Mouse (Mus musculus): ENCODE results near the gene Lsmem1. TPM values are rescaled to one million over a fixed set of nuclear protein-coding genes. Genes with fewer than 3 reads are reported as not detected.

Lsmem1 gene
- polyA plus RNA-seq (2015; fragmentation: Nextera tagmentation; extraction: Ambion mirVana): 0.65 and 0.88 TPM in 2 replicates

DNA sequence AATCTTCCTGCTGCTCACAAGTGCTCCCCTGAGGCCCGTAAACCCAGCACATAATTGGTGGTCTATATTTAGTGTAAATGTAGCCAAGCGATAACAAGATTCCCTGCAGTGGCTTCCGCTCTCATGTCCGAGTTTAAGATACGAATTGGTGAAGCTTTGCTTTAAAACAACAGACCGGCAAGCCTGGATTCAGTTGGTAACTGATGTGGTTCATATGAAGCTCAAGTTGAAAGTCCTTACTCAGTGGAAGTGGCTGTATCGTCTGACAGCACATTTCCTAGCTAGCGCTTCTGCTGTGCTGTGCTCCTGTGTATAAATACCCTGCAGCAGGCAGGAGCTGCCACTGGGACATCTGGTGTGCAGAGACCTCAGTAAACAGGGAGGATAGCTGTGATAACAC is at the start of gene Lsmem1:
Gene Lsmem1, minus strand, starts transcription at position 189 of the 400 bp plus-strand sequence.
- ATAC-seq (ENCODE audit: low read depth): no peak
- H3K4me3 ChIP-seq (ENCODE audit: low read length): no peak within 1 kb of the TSS

DNA sequence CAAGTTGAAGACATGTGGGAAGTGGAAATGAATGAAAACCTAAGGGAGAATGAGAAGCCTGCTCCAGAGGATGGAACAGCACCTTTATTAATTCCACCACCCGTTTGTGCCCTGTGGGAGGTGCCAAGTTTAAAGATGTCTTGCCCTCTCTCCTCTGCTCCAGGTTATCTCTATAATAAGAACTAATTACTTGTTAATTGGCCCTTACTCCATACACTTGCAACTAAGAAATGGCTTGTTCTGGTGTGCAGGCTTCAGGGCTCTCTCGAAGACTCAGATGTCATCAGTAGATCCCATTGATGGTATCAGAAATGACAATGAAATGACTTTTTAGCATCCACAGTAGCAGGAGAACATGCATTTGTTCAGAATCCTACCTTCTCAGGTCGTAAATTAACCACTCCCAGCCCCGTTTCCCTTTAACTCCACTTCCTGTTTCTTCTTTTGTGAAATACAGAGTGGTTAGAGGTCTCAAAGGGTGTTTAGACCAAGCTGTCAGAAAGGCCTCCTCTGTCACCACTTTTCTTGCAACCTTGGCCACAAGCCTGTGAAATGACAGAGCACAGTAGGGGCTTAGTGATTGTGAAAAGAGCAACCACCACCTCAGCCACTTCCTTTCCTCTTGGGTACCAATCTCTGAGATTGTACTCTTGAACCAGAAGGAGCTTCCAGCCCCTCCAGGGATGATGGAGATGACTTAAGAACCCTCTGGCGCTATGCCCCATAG is 49.3 kb upstream of the Lsmem1 start, which contains the start of gene Ifrd1:
Gene Ifrd1, minus strand, starts transcription at position 51 of the 727 bp plus-strand sequence.
- 57% methylated on average over 5 of the region's 5 CpGs for WGBS
- Histone ChIP-seq H3K36me3 (ENCODE audit: control insufficient read depth, insufficient read depth, low read length) (no peaks in the 10 kb centered on the region), H3K27me3 (ENCODE audit: control insufficient read depth, insufficient read depth, low read depth, low read length) (no peaks in the 10 kb centered on the region), H3K9me3 (ENCODE audit: control insufficient read depth, low read length) (no peaks in the 10 kb centered on the region), H3K4me3 (ENCODE audit: low read length) (no peak within 1 kb of the TSS), H3K4me1 (replicated peaks; ENCODE audit: control insufficient read depth, insufficient read depth, low read length) (peaks cover 18% of the 10 kb centered on the region), H3K4me2 (ENCODE audit: low read depth, low read length) (no peak within 1 kb of the TSS), H3K27ac (ENCODE audit: low read length) (peak within 1 kb of the TSS; percentile 5; the same call in 1 of the 2 replicates), H3K9ac (ENCODE audit: low read length) (no peak within 1 kb of the TSS)
- no peak for ATAC-seq (ENCODE audit: low read depth)

More for the DNA sequence above, at the start of gene Lsmem1:
- H3K4me2 ChIP-seq (ENCODE audit: low read depth, low read length): no peak within 1 kb of the TSS
- no peaks in the 10 kb centered on the region for H3K9me3 ChIP-seq (ENCODE audit: control insufficient read depth, low read length)
- H3K9ac ChIP-seq (ENCODE audit: low read length): no peak within 1 kb of the TSS
- H3K36me3 ChIP-seq (ENCODE audit: control insufficient read depth, insufficient read depth, low read length): peaks cover 11% of the 10 kb centered on the region
- H3K27ac ChIP-seq (ENCODE audit: low read length): no peak within 1 kb of the TSS; the same call in 1 of the 2 replicates
- H3K27me3 ChIP-seq (ENCODE audit: control insufficient read depth, insufficient read depth, low read depth, low read length): no peaks in the 10 kb centered on the region
- H3K4me1 ChIP-seq (replicated peaks; ENCODE audit: control insufficient read depth, insufficient read depth, low read length): no peaks in the 10 kb centered on the region
- WGBS: 79% methylated on average over 8 of the region's 8 CpGs

DNA sequence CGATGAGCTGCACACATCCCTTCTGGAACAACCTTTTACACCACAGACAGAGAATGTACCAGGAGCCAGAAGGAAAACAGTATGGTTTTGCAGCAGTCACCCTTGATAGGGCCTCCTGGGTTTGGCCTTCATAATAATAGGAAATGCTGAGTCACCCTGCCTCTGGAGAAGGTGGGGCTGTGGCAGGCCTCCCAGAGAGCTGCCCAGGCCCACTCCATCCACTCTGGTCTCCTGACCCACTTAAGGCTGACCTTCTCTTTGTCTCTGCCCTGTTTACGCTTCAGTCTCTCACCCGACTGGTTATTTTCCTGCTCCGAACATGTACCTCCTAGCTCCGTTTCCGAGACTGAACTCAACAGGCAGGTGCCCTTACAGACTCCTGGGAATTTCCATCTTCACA is 48.7 kb upstream of the Lsmem1 start:
- Histone ChIP-seq H3K4me1 (replicated peaks; ENCODE audit: control insufficient read depth, insufficient read depth, low read length) (peaks cover 18% of the 10 kb centered on the region), H3K27ac (ENCODE audit: low read length) (peak overlapping the region; percentile 5; the same call in 1 of the 2 replicates), H3K36me3 (ENCODE audit: control insufficient read depth, insufficient read depth, low read length) (no peaks in the 10 kb centered on the region), H3K27me3 (ENCODE audit: control insufficient read depth, insufficient read depth, low read depth, low read length) (no peaks in the 10 kb centered on the region), H3K4me3 (ENCODE audit: low read length) (no peak overlapping the region), H3K9ac (ENCODE audit: low read length) (no peak overlapping the region), H3K9me3 (ENCODE audit: control insufficient read depth, low read length) (no peaks in the 10 kb centered on the region), H3K4me2 (ENCODE audit: low read depth, low read length) (no peak overlapping the region)
- ATAC-seq (ENCODE audit: low read depth): peak; percentile 74
- 62% methylated on average over 6 of the region's 6 CpGs for WGBS

DNA sequence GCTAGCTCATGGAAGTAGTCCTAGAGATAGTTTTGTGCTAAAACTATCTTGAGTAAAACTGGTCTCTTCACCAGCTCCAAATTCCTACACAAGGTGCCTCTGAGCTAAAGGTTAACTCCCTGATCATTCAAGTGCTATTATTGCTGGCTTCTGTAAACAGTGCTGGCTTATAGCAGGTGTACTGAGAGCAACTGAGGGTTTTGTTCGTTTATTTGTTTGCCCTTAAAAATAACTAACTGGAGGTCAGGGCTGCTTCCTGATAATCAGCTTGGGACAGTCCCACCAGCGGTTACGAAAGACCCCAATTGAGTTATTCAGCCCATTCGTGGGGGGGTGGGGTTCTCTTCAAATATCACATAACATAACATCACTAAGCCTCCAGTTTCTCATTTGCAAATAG is 48.1 kb upstream of the Lsmem1 start:
- no peak overlapping the region for H3K9ac ChIP-seq (ENCODE audit: low read length)
- H3K27ac ChIP-seq (ENCODE audit: low read length): no peak overlapping the region
- H3K9me3 ChIP-seq (ENCODE audit: control insufficient read depth, low read length): no peaks in the 10 kb centered on the region
- ATAC-seq (ENCODE audit: low read depth): no peak
- no peaks in the 10 kb centered on the region for H3K27me3 ChIP-seq (ENCODE audit: control insufficient read depth, insufficient read depth, low read depth, low read length)
- no peak overlapping the region for H3K4me3 ChIP-seq (ENCODE audit: low read length)
- H3K4me1 ChIP-seq (replicated peaks; ENCODE audit: control insufficient read depth, insufficient read depth, low read length): peaks cover 18% of the 10 kb centered on the region
- 39% methylated on average over 4 of the region's 4 CpGs for WGBS
- no peaks in the 10 kb centered on the region for H3K36me3 ChIP-seq (ENCODE audit: control insufficient read depth, insufficient read depth, low read length)
- H3K4me2 ChIP-seq (ENCODE audit: low read depth, low read length): no peak overlapping the region

- WGBS: 88% methylated on average over 7 of the region's 7 CpGs
- no peak for ATAC-seq (ENCODE audit: low read depth)
- no peak overlapping the region for H3K9ac ChIP-seq (ENCODE audit: low read length)
- H3K9me3 ChIP-seq (ENCODE audit: control insufficient read depth, low read length): no peaks in the 10 kb centered on the region
- H3K4me2 ChIP-seq (ENCODE audit: low read depth, low read length): no peak overlapping the region
- no peaks in the 10 kb centered on the region for H3K36me3 ChIP-seq (ENCODE audit: control insufficient read depth, insufficient read depth, low read length)
- no peak overlapping the region for H3K4me3 ChIP-seq (ENCODE audit: low read length)
- peaks cover 18% of the 10 kb centered on the region for H3K4me1 ChIP-seq (replicated peaks; ENCODE audit: control insufficient read depth, insufficient read depth, low read length)
- no peak overlapping the region for H3K27ac ChIP-seq (ENCODE audit: low read length)
- H3K27me3 ChIP-seq (ENCODE audit: control insufficient read depth, insufficient read depth, low read depth, low read length): no peaks in the 10 kb centered on the region
Observed at GRCm38 (mm10) chr12:40245434-40245970, 46.2 kb upstream of the Lsmem1 start.

GRCm38 (mm10) chr12:40244926-40245325 is 45.6 kb upstream of the Lsmem1 start:
- H3K27me3 ChIP-seq (ENCODE audit: control insufficient read depth, insufficient read depth, low read depth, low read length): no peaks in the 10 kb centered on the region
- no peak overlapping the region for H3K4me2 ChIP-seq (ENCODE audit: low read depth, low read length)
- no peaks in the 10 kb centered on the region for H3K9me3 ChIP-seq (ENCODE audit: control insufficient read depth, low read length)
- no peak overlapping the region for H3K4me3 ChIP-seq (ENCODE audit: low read length)
- H3K27ac ChIP-seq (ENCODE audit: low read length): no peak overlapping the region
- 83% methylated on average over 5 of the region's 5 CpGs for WGBS
- no peak overlapping the region for H3K9ac ChIP-seq (ENCODE audit: low read length)
- peaks cover 18% of the 10 kb centered on the region for H3K4me1 ChIP-seq (replicated peaks; ENCODE audit: control insufficient read depth, insufficient read depth, low read length)
- no peaks in the 10 kb centered on the region for H3K36me3 ChIP-seq (ENCODE audit: control insufficient read depth, insufficient read depth, low read length)
- ATAC-seq (ENCODE audit: low read depth): no peak

DNA sequence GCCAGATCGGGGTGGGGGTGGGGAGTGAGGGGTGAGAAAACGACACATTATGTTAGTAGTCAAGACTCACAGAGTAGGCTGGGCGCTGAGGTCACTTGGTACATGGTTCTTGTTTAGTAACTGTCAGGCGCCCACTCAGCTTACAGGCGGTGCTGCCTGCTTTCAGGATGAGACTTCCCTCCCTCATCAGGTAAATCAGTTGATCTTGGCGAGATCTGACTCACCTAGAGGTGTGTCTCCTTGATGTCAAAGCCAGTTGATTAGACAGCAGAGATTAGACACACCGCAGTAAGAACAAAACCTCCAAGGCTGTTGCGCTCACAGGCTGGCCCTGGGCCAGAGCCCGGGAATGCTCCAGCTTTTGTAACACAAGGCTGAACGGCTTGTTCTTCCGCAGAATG is 44.5 kb upstream of the Lsmem1 start:
- peak overlapping the region; percentile 21; the same call in 1 of the 2 replicates for H3K4me2 ChIP-seq (ENCODE audit: low read depth, low read length)
- 32% methylated on average over 11 of the region's 11 CpGs for WGBS
- no peak overlapping the region for H3K9ac ChIP-seq (ENCODE audit: low read length)
- peaks cover 14% of the 10 kb centered on the region for H3K4me1 ChIP-seq (replicated peaks; ENCODE audit: control insufficient read depth, insufficient read depth, low read length)
- H3K4me3 ChIP-seq (ENCODE audit: low read length): 0 out of 2 replicates have a peak overlapping the region, but pooled peaks have one; percentile 11
- H3K9me3 ChIP-seq (ENCODE audit: control insufficient read depth, low read length): no peaks in the 10 kb centered on the region
- no peaks in the 10 kb centered on the region for H3K27me3 ChIP-seq (ENCODE audit: control insufficient read depth, insufficient read depth, low read depth, low read length)
- no peak overlapping the region for H3K27ac ChIP-seq (ENCODE audit: low read length)
- H3K36me3 ChIP-seq (ENCODE audit: control insufficient read depth, insufficient read depth, low read length): no peaks in the 10 kb centered on the region
- peak; percentile 67 for ATAC-seq (ENCODE audit: low read depth)

DNA sequence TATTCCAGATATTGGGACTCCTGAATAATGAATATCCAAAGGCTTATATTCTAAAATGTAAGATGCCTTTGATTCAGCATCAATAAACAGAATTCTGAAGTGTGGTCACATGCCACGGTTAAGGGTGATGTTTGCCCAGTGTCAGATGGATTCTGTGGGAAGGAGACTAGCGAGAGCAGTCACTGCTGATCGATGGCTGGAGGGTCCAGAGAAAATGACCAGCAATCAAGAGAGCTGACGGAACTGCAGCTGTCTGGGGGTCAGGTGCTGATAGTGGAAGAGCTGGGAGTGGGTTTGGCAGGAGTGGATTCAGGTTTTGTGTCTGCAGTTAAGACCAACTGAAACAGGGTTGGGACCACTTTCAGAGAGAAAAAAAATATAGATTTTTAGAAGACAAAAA is 44.0 kb upstream of the Lsmem1 start:
- peaks cover 9% of the 10 kb centered on the region for H3K4me1 ChIP-seq (replicated peaks; ENCODE audit: control insufficient read depth, insufficient read depth, low read length)
- H3K4me2 ChIP-seq (ENCODE audit: low read depth, low read length): no peak overlapping the region
- no peak overlapping the region for H3K4me3 ChIP-seq (ENCODE audit: low read length)
- no peaks in the 10 kb centered on the region for H3K36me3 ChIP-seq (ENCODE audit: control insufficient read depth, insufficient read depth, low read length)
- no peaks in the 10 kb centered on the region for H3K27me3 ChIP-seq (ENCODE audit: control insufficient read depth, insufficient read depth, low read depth, low read length)
- no peak overlapping the region for H3K27ac ChIP-seq (ENCODE audit: low read length)
- ATAC-seq (ENCODE audit: low read depth): no peak
- no peak overlapping the region for H3K9ac ChIP-seq (ENCODE audit: low read length)
- 52% methylated on average over 4 of the region's 4 CpGs for WGBS
- no peaks in the 10 kb centered on the region for H3K9me3 ChIP-seq (ENCODE audit: control insufficient read depth, low read length)

DNA sequence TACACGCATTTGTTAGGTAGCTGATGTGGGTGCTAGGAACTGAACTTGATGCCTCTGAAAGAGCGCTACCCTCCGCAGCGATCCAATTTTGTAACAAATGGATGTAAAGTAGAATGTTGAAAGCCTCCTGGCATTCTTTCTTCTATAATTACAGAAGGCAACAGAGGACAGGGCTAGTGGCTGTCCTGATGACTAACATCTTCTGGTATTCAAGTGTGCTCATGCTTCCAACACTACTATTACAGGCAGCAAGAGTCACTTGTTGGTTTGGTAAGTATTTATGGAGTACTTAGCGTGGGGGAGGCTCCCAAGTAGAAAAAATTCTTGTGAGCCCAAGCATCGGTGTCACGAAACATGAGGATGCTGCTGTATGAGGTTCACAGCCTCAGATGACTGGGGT is 39.9 kb upstream of the Lsmem1 start:
- no peak for ATAC-seq (ENCODE audit: low read depth)

More for the DNA sequence above, 39.9 kb upstream of the Lsmem1 start:
- Histone ChIP-seq H3K9me3 (ENCODE audit: control insufficient read depth, low read length) (no peaks in the 10 kb centered on the region), H3K4me3 (ENCODE audit: low read length) (no peak overlapping the region), H3K4me1 (replicated peaks; ENCODE audit: control insufficient read depth, insufficient read depth, low read length) (no peaks in the 10 kb centered on the region; the same call in 1 of the 2 replicates), H3K27ac (ENCODE audit: low read length) (no peak overlapping the region), H3K36me3 (ENCODE audit: control insufficient read depth, insufficient read depth, low read length) (no peaks in the 10 kb centered on the region), H3K27me3 (ENCODE audit: control insufficient read depth, insufficient read depth, low read depth, low read length) (no peaks in the 10 kb centered on the region), H3K9ac (ENCODE audit: low read length) (no peak overlapping the region), H3K4me2 (ENCODE audit: low read depth, low read length) (no peak overlapping the region)
- WGBS: 91% methylated on average over 7 of the region's 7 CpGs

All from lung, embryonic 16.5 days (tissue).